In genomic region chr6:138424514-138425225, GRCm38 (mm10) we compare ENCODE assay signal across 19 mouse cellular contexts.
DNase-seq lines count a peak whose midpoint lies in the region; ATAC-seq and TF ChIP-seq lines count a peak whose summit lies in the region.
"Had no signal": no experiment of that assay in that cellular context is flagged by ENCODE, and none has a peak within 500 bp of the region (broad histone marks: within the 10 kb centered on the region; RNA-seq: fewer than 3 reads in every experiment).

No protein-coding gene starts in this region.

- no peak for TF ChIP-seq CTCF in lung, embryonic 14.5 days (IDR thresholded peaks at IDR 0.05; ENCODE audit: low read depth)
- TF ChIP-seq CTCF in hindbrain, postnatal 0 days (IDR thresholded peaks at IDR 0.05; ENCODE audit: low read depth) = no peak

- H3K27ac ChIP-seq in lung, embryonic 14.5 days (ENCODE audit: low read depth) = no peak overlapping the region
- H3K27ac ChIP-seq in forebrain, embryonic 12.5 days = peak overlapping the region; percentile 58
- H3K27ac ChIP-seq in hindbrain, postnatal 0 days = no peak overlapping the region
- peak overlapping the region; percentile 56; the same call in 1 of the 2 replicates for H3K27ac ChIP-seq in neural tube, embryonic 13.5 days (replicated peaks)
- H3K27ac ChIP-seq: embryonic facial prominence, embryonic 12.5 days; gastrocnemius, adult 2 months; intestine, embryonic 15.5 days; lung, embryonic 15.5 days had no signal

- no peak for DNase-seq in lung, embryonic 14.5 days
- no peak for DNase-seq in lung, postnatal 14 days
- DNase-seq in hindbrain, postnatal 0 days (ENCODE audit: low spot score) = no peak
- DNase-seq in kidney, postnatal 10 days = no peak
- DNase-seq in kidney, adult 8-10 months = no peak
- no peak for DNase-seq in adrenal gland, postnatal 14 days
- DNase-seq: cerebellum, adult 11-12 months; cerebellum, postnatal 36 days; gastrocnemius, adult 2 months; heart, adult 18-20 months; kidney, postnatal 25 days; right cerebral cortex, adult 18-20 months; thymus, adult 18-20 months had no signal

- H3K9ac ChIP-seq in lung, embryonic 14.5 days = no peak overlapping the region
- H3K9ac ChIP-seq in forebrain, embryonic 12.5 days = no peak overlapping the region
- no peak overlapping the region for H3K9ac ChIP-seq in hindbrain, postnatal 0 days (replicated peaks; ENCODE audit: low read length)
- H3K9ac ChIP-seq in neural tube, embryonic 13.5 days = 0 out of 2 replicates have a peak overlapping the region, but pooled peaks have one; percentile 5
- H3K9ac ChIP-seq: embryonic facial prominence, embryonic 12.5 days; intestine, embryonic 15.5 days; lung, embryonic 15.5 days had no signal

- WGBS in lung, embryonic 14.5 days = 65% methylated on average over 9 of the region's 9 CpGs
- 29% methylated on average over 9 of the region's 9 CpGs for WGBS in forebrain, embryonic 12.5 days
- 61% methylated on average over 9 of the region's 9 CpGs for WGBS in hindbrain, postnatal 0 days
- 58% methylated on average over 9 of the region's 9 CpGs for WGBS in neural tube, embryonic 13.5 days

- H3K4me3 ChIP-seq in lung, embryonic 14.5 days (ENCODE audit: low read depth, low read length) = no peak overlapping the region
- peak overlapping the region; percentile 16 for H3K4me3 ChIP-seq in forebrain, embryonic 12.5 days (replicated peaks)
- H3K4me3 ChIP-seq in hindbrain, postnatal 0 days (ENCODE audit: low read length) = no peak overlapping the region
- H3K4me3 ChIP-seq in neural tube, embryonic 13.5 days = 0 out of 2 replicates have a peak overlapping the region, but pooled peaks have one; percentile 3
- H3K4me3 ChIP-seq: embryonic facial prominence, embryonic 12.5 days; gastrocnemius, adult 2 months; intestine, embryonic 15.5 days; lung, embryonic 15.5 days; megakaryocyte, embryonic 14.5 days had no signal

- H3K27me3 ChIP-seq in lung, embryonic 14.5 days (ENCODE audit: insufficient read depth, low read length) = peaks cover 3% of the 10 kb centered on the region; the same call in 1 of the 2 replicates
- H3K27me3 ChIP-seq in forebrain, embryonic 12.5 days = 0 out of 2 replicates have a peak, but pooled peaks cover 5% of the 10 kb centered on the region
- no peaks in the 10 kb centered on the region for H3K27me3 ChIP-seq in hindbrain, postnatal 0 days (ENCODE audit: insufficient read depth, low read length)
- peaks cover 14% of the 10 kb centered on the region for H3K27me3 ChIP-seq in neural tube, embryonic 13.5 days

- no peak overlapping the region for H3K4me2 ChIP-seq in lung, embryonic 14.5 days
- H3K4me2 ChIP-seq in forebrain, embryonic 12.5 days = peak overlapping the region; percentile 63; the same call in 1 of the 2 replicates
- H3K4me2 ChIP-seq in hindbrain, postnatal 0 days (ENCODE audit: low read depth, low read length) = 0 out of 2 replicates have a peak overlapping the region, but pooled peaks have one; percentile 13
- H3K4me2 ChIP-seq in neural tube, embryonic 13.5 days = peak overlapping the region; percentile 21; the same call in 1 of the 2 replicates
- H3K4me2 ChIP-seq: embryonic facial prominence, embryonic 12.5 days; intestine, embryonic 15.5 days; lung, embryonic 15.5 days had no signal

- H3K36me3 ChIP-seq in lung, embryonic 14.5 days (ENCODE audit: insufficient read depth) = no peaks in the 10 kb centered on the region
- no peaks in the 10 kb centered on the region for H3K36me3 ChIP-seq in forebrain, embryonic 12.5 days (replicated peaks)
- H3K36me3 ChIP-seq in hindbrain, postnatal 0 days (ENCODE audit: insufficient read depth, low read length) = no peaks in the 10 kb centered on the region
- no peaks in the 10 kb centered on the region for H3K36me3 ChIP-seq in neural tube, embryonic 13.5 days
- H3K36me3 ChIP-seq: embryonic facial prominence, embryonic 12.5 days; intestine, embryonic 15.5 days; lung, embryonic 15.5 days had no signal

- peak; percentile 23; the same call in 1 of the 2 replicates for ATAC-seq in lung, embryonic 14.5 days (ENCODE audit: insufficient read depth)
- ATAC-seq in forebrain, embryonic 12.5 days (ENCODE audit: low FRiP score) = peak; percentile 62
- no peak for ATAC-seq in hindbrain, postnatal 0 days
- peak; percentile 15; the same call in 1 of the 2 replicates for ATAC-seq in neural tube, embryonic 13.5 days (ENCODE audit: low read depth)
- ATAC-seq: intestine, embryonic 15.5 days had no signal

- no peaks in the 10 kb centered on the region for H3K9me3 ChIP-seq in lung, embryonic 14.5 days (ENCODE audit: low read depth, low read length)
- H3K9me3 ChIP-seq in forebrain, embryonic 12.5 days = no peaks in the 10 kb centered on the region
- H3K9me3 ChIP-seq in hindbrain, postnatal 0 days (ENCODE audit: low read length) = no peaks in the 10 kb centered on the region
- H3K9me3 ChIP-seq in neural tube, embryonic 13.5 days = no peaks in the 10 kb centered on the region
- H3K9me3 ChIP-seq: embryonic facial prominence, embryonic 12.5 days; intestine, embryonic 15.5 days; lung, embryonic 15.5 days had no signal

- peaks cover 4% of the 10 kb centered on the region; the same call in 1 of the 2 replicates for H3K4me1 ChIP-seq in lung, embryonic 14.5 days (ENCODE audit: insufficient read depth)
- H3K4me1 ChIP-seq in forebrain, embryonic 12.5 days = peaks cover 65% of the 10 kb centered on the region
- H3K4me1 ChIP-seq in hindbrain, postnatal 0 days (ENCODE audit: insufficient read depth, low read length) = peaks cover 9% of the 10 kb centered on the region
- peaks cover 79% of the 10 kb centered on the region for H3K4me1 ChIP-seq in neural tube, embryonic 13.5 days (replicated peaks)
- H3K4me1 ChIP-seq: megakaryocyte, embryonic 14.5 days had no signal

Comparison
In these comparisons a context has a peak if more than half of its experiments do, and no peak if none do; other contexts are left out.
1. H3K27ac ChIP-seq: peak in forebrain, embryonic 12.5 days (single experiment) and neural tube, embryonic 13.5 days (single experiment); none in lung, embryonic 14.5 days (single experiment) and hindbrain, postnatal 0 days (single experiment).
2. H3K4me3 ChIP-seq: peak in forebrain, embryonic 12.5 days (single experiment) and neural tube, embryonic 13.5 days (single experiment); none in lung, embryonic 14.5 days (single experiment) and hindbrain, postnatal 0 days (single experiment).